Mouse (Mus musculus): ENCODE measurements at regions not wholly inside any gene's neighbourhood (a gene's known extent, or its start where the extent isn't known, plus 50 kb on each side); places are given as distances from the start of the nearest gene placed in this dataset.
A peak's percentile ranks its signal among the peaks of the same experiment; 100 is the strongest.

DNA sequence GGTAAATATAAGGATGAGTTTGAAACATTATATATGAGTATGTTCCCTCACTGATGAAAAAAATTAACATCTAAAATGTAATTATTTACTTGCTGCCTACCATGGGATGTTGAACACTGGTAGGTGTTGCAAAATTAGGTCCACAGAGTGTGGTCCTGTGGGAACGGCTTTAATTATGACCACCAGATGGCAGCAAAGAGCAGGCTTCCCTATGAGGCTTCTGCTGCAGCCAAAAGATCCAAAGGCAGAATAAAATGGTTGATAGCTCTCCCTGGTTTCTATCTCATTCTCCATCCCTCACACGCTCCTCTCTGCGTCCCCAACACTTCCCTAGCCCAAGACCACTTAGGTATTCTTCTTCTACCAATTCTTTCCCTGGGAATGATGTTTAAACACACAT is 54.6 kb upstream of the Cit start:
- Histone ChIP-seq H3K36me3 (ENCODE audit: control insufficient read depth, insufficient read depth, low read length) (no peaks in the 10 kb centered on the region), H3K4me1 (replicated peaks; ENCODE audit: control insufficient read depth, insufficient read depth, low read length) (no peaks in the 10 kb centered on the region), H3K4me3 (ENCODE audit: low read depth, low read length) (no peak overlapping the region), H3K4me2 (ENCODE audit: low read depth, low read length, severe bottlenecking) (no peak overlapping the region), H3K9me3 (ENCODE audit: control insufficient read depth, low read length) (no peaks in the 10 kb centered on the region; the same call in 1 of the 2 replicates), H3K9ac (ENCODE audit: low read length) (no peak overlapping the region), H3K27me3 (ENCODE audit: control insufficient read depth, insufficient read depth, low read length) (no peaks in the 10 kb centered on the region), H3K27ac (ENCODE audit: low read depth, low read length) (no peak overlapping the region)
- WGBS = 9% methylated on average over 3 of the region's 3 CpGs
- peak; percentile 75 for DNase-seq (ENCODE audit: low spot score)
- no peak for ATAC-seq (replicated peaks; ENCODE audit: low FRiP score)
